Mouse (Mus musculus): Measurements from ENCODE around the gene Gpat3.

The Gpat3 gene

GRCm38 (mm10) chr5:100861140-100861539 is 15.6 kb downstream of the Gpat3 start:
- no peak for DNase-seq (ENCODE audit: low read depth, low spot score)

- DNase-seq (ENCODE audit: low read depth, low spot score), result no peak
Measured at GRCm38 (mm10) chr5:100861811-100862210, 16.3 kb downstream of the Gpat3 start.

- no peak for DNase-seq (ENCODE audit: low read depth, low spot score)
Measured at GRCm38 (mm10) chr5:100863091-100863490, 17.6 kb downstream of the Gpat3 start.

DNA sequence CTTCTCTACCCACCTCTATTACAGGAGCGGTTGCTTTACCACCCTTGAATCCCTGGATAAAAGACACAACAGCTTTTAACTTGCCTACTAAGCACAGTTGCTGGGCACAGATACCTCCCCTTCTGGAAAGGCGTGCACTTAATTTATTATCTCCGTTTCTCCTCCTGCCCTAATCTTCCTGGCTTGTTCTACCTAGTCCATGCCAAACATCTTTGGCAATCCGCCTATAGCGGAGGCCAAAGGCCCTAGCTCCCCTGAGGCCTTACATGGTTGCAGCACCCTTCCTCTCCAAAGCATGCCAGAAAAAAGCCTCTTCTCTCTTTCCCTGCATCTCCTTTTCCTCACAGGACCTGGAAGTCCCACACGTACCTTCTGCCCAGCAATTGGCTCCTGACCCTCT is 18.9 kb downstream of the Gpat3 start:
- DNase-seq (ENCODE audit: low read depth, low spot score), result no peak

DNA sequence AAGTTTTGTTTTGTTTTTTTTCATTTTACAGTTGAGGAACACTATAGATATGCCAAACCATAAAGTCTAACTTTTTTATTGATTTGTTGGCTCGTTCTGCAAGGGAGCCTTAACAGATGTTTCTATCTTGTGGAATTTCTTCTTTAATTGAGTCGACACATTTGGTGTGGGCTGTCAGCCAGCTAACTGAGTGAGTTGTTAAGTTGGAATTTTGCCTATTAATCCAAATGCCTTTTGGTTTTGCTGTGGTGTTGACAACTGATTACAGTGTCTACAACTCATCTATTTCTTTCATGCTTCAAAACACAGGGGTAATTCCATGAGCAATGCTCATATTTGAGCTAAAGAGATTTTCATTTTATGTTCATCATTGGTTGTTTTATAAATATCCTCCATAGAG is 20.7 kb downstream of the Gpat3 start:
- no peak for DNase-seq (ENCODE audit: low read depth, low spot score)

GRCm38 (mm10) chr5:100869197-100869895 is 23.8 kb downstream of the Gpat3 start:
- DNase-seq (ENCODE audit: low read depth, low spot score), result no peak

DNA sequence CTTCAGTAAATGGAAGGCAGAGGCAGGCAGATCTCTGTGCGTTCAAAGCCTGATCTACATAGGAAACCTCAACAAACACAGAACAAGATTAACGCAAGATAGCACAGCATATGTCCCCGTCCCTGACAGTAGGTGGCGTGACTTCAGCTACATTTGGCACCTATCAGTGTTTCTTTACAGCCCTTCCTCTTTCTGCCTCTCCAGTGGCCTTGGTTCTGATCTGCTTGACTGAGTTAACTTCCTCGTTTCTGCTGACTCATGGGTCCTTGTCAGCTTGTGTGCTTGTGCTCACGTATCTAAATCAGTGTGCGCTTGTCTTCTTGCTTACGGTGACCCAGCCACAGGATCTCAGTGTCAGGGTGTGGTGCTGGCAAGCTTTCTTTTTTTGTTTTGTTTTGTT is 26.5 kb downstream of the Gpat3 start:
- DNase-seq (ENCODE audit: low read depth, low spot score), result peak; percentile 29

GRCm38 (mm10) chr5:100874721-100875120 is 29.2 kb downstream of the Gpat3 start:
- DNase-seq (ENCODE audit: low read depth, low spot score), result no peak

DNA sequence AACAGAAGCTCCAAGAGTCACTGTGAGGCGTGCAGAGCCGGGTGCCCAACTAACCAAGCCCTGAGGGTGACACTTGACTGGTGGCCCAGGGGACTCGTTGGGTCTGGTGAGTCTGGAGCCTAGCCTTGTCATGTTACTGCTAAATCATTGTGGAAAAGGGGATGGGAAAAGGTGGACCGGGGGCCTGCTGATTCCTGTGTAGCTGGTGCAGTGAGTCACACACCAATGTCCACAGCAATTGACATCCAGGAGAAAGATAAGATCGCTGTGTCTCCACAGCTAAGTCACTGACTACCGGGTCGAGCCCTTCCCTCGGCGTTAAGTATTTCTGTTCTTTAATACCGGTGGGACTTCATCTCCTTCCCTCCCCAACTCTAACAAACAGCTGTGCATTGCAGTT is 29.7 kb downstream of the Gpat3 start:
- no peak for DNase-seq (ENCODE audit: low read depth, low spot score)

- no peak for DNase-seq (ENCODE audit: low read depth, low spot score)
Measured at GRCm38 (mm10) chr5:100877021-100877420, 31.5 kb downstream of the Gpat3 start.

DNA sequence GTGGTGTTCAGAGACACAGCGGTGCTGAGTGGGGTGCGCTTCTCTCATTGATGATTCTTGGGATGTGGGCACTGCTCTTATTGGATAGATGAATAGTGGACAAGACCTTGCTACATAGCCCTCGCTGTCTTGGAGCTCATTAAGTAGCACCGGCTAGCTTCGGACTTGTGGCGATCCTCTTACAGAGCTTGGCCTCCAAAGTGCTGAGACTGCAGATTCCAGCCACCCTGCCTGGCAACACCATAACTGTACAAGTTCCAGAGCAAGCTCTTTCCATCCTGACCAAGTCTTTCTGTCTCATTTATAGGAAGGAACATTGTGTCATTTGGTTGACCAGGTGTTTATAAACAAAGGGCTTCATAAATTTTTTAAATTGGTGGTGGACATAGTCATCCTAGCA is 39.7 kb downstream of the Gpat3 start:
- no peak for DNase-seq (ENCODE audit: low read depth, low spot score)

GRCm38 (mm10) chr5:100886331-100886988 is 40.9 kb downstream of the Gpat3 start:
- DNase-seq (ENCODE audit: low read depth, low spot score), result no peak

- DNase-seq (ENCODE audit: low read depth, low spot score), result no peak
Measured at GRCm38 (mm10) chr5:100896199-100896598, 50.7 kb downstream of the Gpat3 start.

DNA sequence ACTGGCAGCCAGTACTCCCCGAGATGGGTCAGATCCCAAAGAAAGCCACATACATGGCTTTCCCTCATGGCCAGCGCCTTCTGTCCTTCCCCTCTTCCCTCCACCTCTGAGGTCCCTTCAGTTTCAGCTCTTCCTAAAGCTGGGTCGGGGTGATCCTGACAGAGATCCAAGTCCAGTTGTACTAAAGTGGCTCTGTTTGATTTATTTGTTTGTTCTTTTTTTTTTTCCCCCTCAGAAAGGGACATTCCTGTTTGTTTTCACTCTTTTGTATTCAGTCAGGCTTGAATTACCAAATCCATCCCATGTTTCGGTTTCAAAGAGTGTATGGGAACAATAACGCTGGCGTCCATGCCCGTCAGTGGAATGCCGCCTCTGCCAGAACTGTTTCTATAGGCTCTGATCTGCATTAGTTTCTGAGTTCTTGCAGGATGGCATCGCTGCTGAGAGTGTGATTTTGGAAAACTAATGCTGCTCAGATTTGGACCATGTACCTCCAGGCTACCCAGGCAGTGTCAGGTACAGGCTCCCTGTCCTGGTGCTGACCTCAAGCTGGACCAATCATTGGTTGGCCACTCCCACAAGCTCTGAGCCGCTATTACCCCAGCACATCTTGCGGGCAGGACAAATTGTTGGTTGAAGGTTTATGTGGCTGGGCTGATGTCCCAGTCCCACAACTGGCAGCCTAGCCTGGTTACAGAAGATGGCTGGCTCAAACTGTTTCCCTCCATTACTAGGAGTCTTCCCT is 54.4 kb downstream of the Gpat3 start:
- DNase-seq (ENCODE audit: low read depth, low spot score), result no peak

DNA sequence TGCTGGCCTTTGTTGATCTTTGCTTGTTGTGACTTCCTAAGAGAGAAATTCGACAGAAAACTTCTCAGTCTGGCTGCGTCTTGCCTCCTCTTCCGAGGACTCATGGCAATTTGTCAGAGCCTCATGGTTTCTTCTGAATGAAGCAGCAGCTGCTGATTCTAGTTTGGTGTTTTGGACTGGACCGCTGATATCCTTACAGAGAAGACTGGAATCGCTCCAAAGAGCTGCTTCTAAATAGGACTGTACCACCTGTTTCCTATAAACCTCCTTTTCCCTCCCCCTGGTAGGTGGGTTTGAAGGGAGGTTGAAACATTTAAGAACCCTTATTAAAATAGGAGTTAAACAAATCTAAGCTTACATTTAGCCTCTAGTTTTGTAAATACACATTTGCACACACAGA is 55.5 kb downstream of the Gpat3 start:
- DNase-seq (ENCODE audit: low read depth, low spot score), result no peak

GRCm38 (mm10) chr5:100908478-100908877 is 63.0 kb downstream of the Gpat3 start:
- DNase-seq (ENCODE audit: low read depth, low spot score), result no peak

- no peak for DNase-seq (ENCODE audit: low read depth, low spot score)
Measured at GRCm38 (mm10) chr5:100908901-100909300, 63.4 kb downstream of the Gpat3 start.

- no peak for DNase-seq (ENCODE audit: low read depth, low spot score)
Measured at GRCm38 (mm10) chr5:100909691-100910090, 64.2 kb downstream of the Gpat3 start.

GRCm38 (mm10) chr5:100911502-100912097 is 66.1 kb downstream of the Gpat3 start:
- DNase-seq (ENCODE audit: low read depth, low spot score), result peak; percentile 47

- no peak for DNase-seq (ENCODE audit: low read depth, low spot score)
Measured at GRCm38 (mm10) chr5:100912366-100912765, 66.9 kb downstream of the Gpat3 start.

- DNase-seq (ENCODE audit: low read depth, low spot score), result no peak
Measured at GRCm38 (mm10) chr5:100913274-100913673, 67.8 kb downstream of the Gpat3 start.

- DNase-seq (ENCODE audit: low read depth, low spot score), result no peak
Measured at GRCm38 (mm10) chr5:100914989-100915388, 69.5 kb downstream of the Gpat3 start.
